Mouse (Mus musculus) ES-Bruce4 (cell line): ENCODE data around the gene Sec1.

Experiments used
- EP300 ChIP-seq: IDR thresholded peaks from 2 replicates; pipeline ENCODE4 v1.6.1; 2011; ENCODE audit warnings: low read depth, low read length; ENCODE audit not compliant: insufficient read depth
- POLR2A ChIP-seq: IDR thresholded peaks from one replicate; pipeline ENCODE4 v1.8.1; 2011; ENCODE audit warnings: low read length; ENCODE audit not compliant: insufficient read depth

DNA sequence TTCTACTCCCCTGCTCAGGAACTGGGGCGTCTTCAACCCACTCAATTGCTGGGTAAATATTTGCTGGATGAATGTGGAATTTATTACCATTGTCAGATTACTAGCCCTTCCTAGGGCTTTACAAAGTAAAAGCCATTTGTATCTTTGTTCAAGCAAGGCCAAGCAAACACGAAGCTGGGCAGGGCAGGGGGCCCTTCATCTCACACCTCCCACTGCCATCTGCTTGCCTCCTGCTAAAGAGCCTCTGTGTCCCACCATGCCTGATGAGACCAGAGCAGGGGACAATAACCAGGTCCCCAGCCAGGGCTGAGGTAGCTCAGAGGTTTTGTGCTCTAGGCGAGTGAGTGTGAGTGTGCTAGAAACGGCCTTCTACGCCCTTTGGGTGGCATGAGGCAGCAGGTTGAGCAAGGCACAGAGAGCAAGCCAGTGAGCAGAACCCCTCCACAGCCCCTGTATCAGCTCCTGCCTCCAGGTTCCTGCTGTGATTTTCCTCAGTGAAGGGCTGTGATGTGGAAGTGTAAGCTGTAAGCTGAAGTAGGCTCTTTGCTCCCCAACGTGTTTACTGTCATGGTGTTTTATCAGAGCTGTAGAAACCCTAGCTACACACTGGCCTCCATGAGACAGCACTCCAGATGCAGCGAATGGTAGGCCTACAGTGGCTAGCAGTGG lies 16.4 kb downstream of the Sec1 start:
- TF ChIP-seq POLR2A (no peak), EP300 (no peak)
